Mouse (Mus musculus) E14TG2a.4 (cell line): Measurements from ENCODE around the gene Adcy4.

Experiments
- H3K27me3 ChIP-seq: 2 replicates; pipeline ENCODE4 v1.6.1; 2014; ENCODE audit warnings: low read length, control low read depth; ENCODE audit not compliant: insufficient read depth
- H3K36me3 ChIP-seq: 2 replicates; pipeline ENCODE4 v1.6.1; 2014; ENCODE audit warnings: low read length, control low read depth; ENCODE audit not compliant: insufficient read depth
- H3K4me1 ChIP-seq: replicated peaks from 2 replicates; pipeline ENCODE4 v1.6.1; 2014; ENCODE audit warnings: low read depth, low read length, control low read depth
- H3K4me3 ChIP-seq: replicated peaks from 2 replicates; pipeline ENCODE4 v1.5.1; 2014; ENCODE audit warnings: mild to moderate bottlenecking, low read length
- H3K9me3 ChIP-seq: 2 replicates; pipeline ENCODE4 v1.6.1; 2014; ENCODE audit warnings: low read length, control low read depth
- CTCF ChIP-seq: conservative IDR thresholded peaks from 2 replicates; pipeline ENCODE4 v1.5.1; 2014; ENCODE audit warnings: low read length
- NANOG ChIP-seq: IDR thresholded peaks from 2 replicates; pipeline ENCODE4 v1.6.1; 2014; ENCODE audit warnings: borderline replicate concordance, low read length, mixed read lengths
- POU5F1 ChIP-seq: IDR thresholded peaks from 2 replicates; pipeline ENCODE4 v1.6.1; 2014; ENCODE audit warnings: low read length, borderline replicate concordance

The Adcy4 gene

GRCm38 (mm10) chr14:55733889-55734288 is 50.0 kb downstream of the Adcy4 start:
- peaks cover 3% of the 10 kb centered on the region; the same call in 1 of the 2 replicates for H3K4me1 ChIP-seq
- no peaks in the 10 kb centered on the region for H3K9me3 ChIP-seq
- peaks cover 31% of the 10 kb centered on the region for H3K27me3 ChIP-seq
- TF ChIP-seq POU5F1: no peak
- no peak overlapping the region for H3K4me3 ChIP-seq
- H3K36me3 ChIP-seq: peaks cover 6% of the 10 kb centered on the region

DNA sequence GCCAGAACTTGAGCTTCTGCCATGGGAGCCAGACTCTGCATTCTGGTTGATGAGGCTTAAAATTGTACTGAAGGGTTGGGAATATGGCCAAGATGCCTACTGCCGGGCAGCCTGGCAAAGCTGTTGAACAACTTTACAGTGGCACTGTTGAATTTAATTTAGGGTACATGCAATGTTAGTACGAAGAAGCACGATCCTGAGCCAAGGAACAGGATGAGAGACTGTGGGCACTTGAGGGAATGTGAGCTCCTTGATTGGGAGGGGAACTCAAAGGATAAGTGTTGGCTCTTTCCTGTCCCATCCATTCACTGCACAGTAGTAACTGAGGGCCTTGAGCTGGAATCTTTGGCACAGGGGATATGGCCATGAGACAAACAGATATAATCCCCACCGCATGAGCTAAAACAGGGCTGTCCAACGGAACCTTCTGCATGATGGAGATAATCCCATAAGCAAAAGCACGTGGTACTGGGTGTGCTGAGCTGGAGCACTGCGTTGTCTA is 53.3 kb downstream of the Adcy4 start:
- Histone ChIP-seq H3K4me1 (peaks cover 15% of the 10 kb centered on the region), H3K36me3 (no peaks in the 10 kb centered on the region), H3K4me3 (no peak overlapping the region), H3K9me3 (no peaks in the 10 kb centered on the region), H3K27me3 (peaks cover 29% of the 10 kb centered on the region)
- TF ChIP-seq POU5F1: no peak
- TF ChIP-seq CTCF: no peak
- no peak for TF ChIP-seq NANOG

DNA sequence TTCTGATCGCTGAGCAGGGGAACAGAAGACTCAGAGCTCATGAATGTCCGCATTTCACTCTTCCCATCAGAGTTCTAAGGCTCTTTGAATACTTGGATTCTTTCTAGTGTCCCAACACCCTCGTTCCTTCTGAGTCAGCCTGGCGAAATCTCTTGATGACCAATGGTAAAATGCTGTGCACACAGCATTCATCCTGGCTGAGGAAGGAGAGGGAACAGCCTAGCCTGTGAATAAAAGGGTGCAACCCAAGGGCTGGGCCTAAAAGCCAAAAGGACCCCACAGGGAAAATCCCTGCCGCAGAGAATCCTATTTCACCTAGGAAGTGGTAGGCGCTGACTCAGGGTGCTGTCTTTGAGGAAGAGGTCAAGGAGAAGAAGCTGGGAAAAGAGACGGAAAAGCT is 53.8 kb downstream of the Adcy4 start:
- H3K27me3 ChIP-seq: peaks cover 26% of the 10 kb centered on the region
- no peaks in the 10 kb centered on the region for H3K9me3 ChIP-seq
- no peaks in the 10 kb centered on the region for H3K36me3 ChIP-seq
- no peak overlapping the region for H3K4me3 ChIP-seq
- TF ChIP-seq NANOG (no peak), POU5F1 (no peak), CTCF (no peak)
- H3K4me1 ChIP-seq: peaks cover 19% of the 10 kb centered on the region

- no peaks in the 10 kb centered on the region for H3K9me3 ChIP-seq
- peaks cover 26% of the 10 kb centered on the region for H3K4me1 ChIP-seq
Measured at GRCm38 (mm10) chr14:55727889-55728685, 55.8 kb downstream of the Adcy4 start.

DNA sequence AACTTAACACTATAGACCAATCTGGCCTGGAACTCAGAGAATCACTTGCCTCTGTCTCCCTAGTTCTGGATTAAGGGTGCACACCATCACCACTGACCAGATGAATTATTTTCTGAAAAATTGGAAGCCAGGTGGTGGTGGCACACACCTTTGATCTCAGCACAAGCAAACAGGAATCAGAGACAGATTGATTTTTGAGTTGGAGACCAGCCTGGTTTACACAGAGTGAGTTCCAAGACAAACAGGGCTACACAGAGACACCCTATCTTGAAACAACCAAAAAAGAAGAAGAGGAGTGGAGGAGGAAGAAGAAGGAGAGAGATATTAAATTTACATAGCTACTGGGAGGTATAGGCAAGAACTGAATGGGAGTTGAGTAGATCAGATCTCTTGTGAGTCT is 57.6 kb downstream of the Adcy4 start:
- H3K9me3 ChIP-seq: no peaks in the 10 kb centered on the region
- no peaks in the 10 kb centered on the region for H3K36me3 ChIP-seq
- no peak overlapping the region for H3K4me3 ChIP-seq
- no peak for TF ChIP-seq CTCF
- TF ChIP-seq NANOG: no peak
- TF ChIP-seq POU5F1: no peak
- H3K4me1 ChIP-seq: peaks cover 37% of the 10 kb centered on the region
- peaks cover 19% of the 10 kb centered on the region for H3K27me3 ChIP-seq

More at GRCm38 (mm10) chr14:55727889-55728685, 55.8 kb downstream of the Adcy4 start:
- Histone ChIP-seq H3K27me3 (peaks cover 21% of the 10 kb centered on the region), H3K4me3 (no peak overlapping the region), H3K36me3 (no peaks in the 10 kb centered on the region)
- TF ChIP-seq CTCF: no peak
- TF ChIP-seq POU5F1: no peak
- no peak for TF ChIP-seq NANOG

DNA sequence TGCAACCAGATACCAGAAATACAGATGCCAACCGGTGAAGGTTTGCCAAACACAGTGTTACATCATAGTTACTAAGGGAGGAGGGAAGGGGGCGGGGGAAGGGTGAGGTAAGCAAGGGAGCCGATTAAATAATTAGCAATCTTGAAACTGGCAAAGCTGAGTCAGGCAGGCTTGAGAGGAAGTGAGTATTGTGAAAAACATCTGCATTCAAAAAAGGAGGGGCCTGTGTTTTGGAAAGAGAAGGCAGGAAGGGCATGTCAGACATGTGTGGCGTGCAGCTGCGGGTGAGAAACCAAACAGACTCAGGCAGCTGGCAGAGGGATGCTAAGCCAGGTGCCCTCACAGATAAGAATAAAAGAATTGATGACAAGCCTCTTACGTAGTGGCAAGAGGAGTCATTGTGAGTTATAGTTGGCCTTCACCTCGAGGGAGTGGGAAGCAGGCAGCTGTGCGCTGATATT is 59.5 kb downstream of the Adcy4 start:
- TF ChIP-seq NANOG (no peak), POU5F1 (no peak), CTCF (no peak)
- H3K4me3 ChIP-seq: no peak overlapping the region
- H3K36me3 ChIP-seq: peaks cover 15% of the 10 kb centered on the region

DNA sequence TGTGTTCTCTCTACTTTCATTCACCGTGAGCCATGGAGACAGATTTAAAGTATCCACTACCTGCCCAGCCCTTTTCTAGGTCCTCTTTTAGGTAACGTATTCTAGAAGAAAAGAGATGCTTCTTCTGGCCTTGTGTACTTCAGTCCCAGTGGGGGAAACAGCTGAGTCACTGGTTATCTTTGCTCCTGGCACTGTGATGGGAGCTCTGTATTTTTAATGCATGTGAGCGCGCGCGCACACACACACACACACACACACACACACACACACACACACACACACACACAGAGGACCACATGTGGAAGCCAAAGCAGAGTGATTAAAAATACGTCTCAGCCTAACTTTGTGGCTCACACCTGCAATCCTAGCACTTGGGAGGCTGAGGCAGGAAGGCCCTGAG is 60.5 kb downstream of the Adcy4 start:
- Histone ChIP-seq H3K27me3 (0 out of 2 replicates have a peak, but pooled peaks cover 5% of the 10 kb centered on the region), H3K9me3 (no peaks in the 10 kb centered on the region)
- TF ChIP-seq POU5F1 (no peak), CTCF (no peak), NANOG (no peak)

More for the DNA sequence above, 59.5 kb downstream of the Adcy4 start:
- Histone ChIP-seq H3K4me1 (peaks cover 55% of the 10 kb centered on the region), H3K27me3 (peaks cover 5% of the 10 kb centered on the region; the same call in 1 of the 2 replicates), H3K9me3 (no peaks in the 10 kb centered on the region)

DNA sequence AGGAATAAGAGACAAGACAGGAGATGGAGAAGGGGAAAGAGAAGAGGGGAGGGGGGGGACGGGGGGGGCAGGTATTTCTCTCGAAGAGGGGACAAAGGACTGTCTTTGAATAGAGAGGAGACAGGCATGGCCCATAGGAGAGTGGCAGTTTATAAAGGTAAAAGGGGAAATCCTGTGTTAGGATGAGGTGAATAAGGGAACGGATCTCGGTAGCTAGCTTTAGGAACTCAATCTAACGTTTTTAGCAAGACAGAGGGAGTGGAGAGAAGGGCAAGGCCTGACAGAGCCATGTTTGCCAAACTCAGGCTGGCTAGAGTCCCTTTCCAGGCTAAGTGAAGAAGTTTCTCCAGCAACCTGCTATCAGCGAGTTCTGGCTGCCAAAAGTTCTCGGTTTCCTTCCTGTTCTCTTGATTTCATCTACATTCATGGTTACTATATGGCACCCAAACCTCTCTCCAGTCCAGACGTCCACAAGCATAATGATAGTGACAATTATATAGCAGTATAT is 61.4 kb downstream of the Adcy4 start:
- Histone ChIP-seq H3K36me3 (peaks cover 35% of the 10 kb centered on the region), H3K27me3 (no peaks in the 10 kb centered on the region), H3K9me3 (no peaks in the 10 kb centered on the region), H3K4me3 (peak overlapping the region; percentile 86), H3K4me1 (peaks cover 61% of the 10 kb centered on the region)
- TF ChIP-seq CTCF (no peak), NANOG (no peak), POU5F1 (no peak)

More for the DNA sequence above, 60.5 kb downstream of the Adcy4 start:
- Histone ChIP-seq H3K4me3 (no peak overlapping the region), H3K36me3 (peaks cover 25% of the 10 kb centered on the region), H3K4me1 (peaks cover 65% of the 10 kb centered on the region)
